Mouse (Mus musculus) adipocyte (in vitro differentiated cells): Measurements from ENCODE around the gene Usp46.

ENCODE experiments used
- DNase-seq: peaks from one replicate; pipeline ENCODE4 v3.0.0-alpha.2; 2016; ENCODE audit warnings: low spot score

Usp46 gene

DNA sequence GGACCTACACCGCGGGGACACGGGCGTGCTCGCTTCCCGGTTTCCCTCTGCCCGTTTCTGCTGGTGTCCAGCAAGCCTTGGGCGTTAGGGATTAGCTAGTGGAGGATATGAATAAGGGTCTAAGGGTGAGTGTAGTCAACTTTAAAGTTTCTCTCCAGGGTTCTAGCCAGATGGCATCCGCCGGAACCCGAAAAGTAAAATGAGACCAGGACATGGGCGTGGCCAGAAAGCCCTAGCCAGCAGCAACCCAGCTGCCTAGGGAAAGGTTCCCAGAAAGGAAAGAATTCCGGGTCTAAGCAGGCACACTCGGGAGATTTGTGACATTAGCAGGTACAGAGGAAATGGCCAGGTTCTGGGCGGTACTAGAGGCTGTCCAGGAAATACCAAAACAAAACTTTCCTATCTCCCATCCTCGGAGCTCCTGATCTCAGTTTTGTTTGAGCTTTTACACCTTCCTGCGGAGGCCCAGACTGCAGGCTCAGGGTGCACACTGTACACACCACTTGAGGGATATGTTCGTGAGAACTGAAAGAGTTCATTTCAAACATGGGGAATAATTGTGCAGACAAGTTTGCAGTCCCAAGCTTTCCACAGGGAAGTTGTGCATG is 587 bp upstream of the Usp46 start:
- peak; percentile 78 for DNase-seq

DNA sequence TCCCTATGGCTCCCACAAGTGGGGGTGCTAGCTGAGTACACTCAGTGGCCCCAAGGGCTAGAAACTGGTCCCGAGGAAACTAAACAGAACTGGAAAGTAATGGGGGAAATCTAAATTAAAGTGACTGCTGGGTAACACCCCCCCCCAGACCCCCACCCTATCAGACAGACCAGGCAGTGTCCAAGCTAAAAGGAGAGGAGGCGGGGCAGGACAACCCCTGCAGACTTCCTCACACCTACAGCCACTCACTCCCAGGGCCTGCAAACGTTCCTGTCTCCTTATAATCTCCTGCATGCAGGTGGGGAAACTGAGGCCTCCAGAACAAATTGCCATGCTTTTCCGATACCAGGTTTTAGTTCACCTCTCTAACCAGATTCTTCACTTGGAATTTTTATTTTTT is 885 bp downstream of the Usp46 start:
- DNase-seq = no peak

DNA sequence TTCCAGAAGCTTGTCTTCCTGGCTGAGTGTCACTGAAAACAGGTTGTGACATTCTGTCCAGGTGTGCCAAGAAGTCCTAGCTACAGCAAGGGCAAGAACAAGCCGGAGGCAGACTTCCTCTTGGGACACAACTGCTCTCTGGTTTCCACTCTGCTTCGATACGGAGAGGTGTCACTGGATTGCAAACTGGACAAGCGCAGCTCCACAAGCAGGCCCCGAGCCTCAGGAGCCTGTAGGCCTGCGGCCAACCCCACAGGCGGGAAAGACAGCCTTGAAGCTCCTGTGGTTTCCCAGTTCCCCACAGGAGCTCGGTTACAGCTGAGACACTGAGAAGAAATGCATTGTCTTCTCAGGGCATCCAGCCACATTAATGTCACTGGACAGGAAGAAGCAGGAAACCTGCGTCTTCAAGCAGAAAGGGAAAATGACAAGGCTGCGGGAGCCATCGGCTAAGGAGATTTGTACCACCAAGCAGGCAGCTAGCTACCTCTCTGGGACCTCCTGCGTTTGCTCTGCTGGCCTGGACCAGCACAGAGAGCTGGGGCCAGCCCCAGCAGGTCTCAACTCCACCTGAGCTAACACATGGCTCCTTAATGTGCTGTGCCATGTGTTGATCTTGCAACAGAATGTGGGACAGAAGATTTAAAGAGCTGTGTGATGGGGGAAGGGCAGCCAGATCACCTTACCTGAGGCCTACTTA is 1.7 kb downstream of the Usp46 start:
- peak; percentile 36 for DNase-seq

DNA sequence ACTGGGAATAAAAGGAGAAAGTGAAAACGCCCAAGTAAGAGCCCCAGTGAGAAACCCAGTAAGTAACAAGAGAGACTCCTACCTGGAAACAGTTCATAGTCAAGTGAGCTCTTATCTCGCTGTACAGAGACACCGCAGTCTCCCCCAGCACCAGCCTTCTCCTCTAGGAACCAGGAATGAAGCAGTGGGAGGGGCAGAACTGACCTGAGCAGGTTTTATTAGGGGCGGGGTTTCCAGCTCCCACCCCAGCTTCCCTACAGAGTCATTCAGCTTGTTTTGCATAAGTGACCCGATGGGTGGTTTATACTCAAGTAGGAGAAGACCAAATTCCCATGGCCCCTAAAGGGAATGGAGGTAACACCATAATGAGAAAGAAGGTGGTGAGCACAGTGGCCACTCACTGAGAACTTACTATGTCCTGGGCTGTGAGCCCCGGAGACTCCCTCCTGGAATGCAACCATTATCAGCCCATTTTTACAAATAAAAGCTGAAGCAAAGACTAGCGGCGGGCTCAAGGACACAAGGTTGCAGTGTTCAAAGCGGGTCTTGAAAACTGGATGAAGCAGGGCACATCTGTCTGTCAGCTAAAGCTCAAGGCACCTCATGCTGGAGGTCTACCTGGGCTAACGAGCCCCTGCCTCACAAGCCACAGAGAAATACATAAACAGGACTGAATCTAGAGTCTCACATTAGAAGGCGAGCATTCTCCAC is 2.5 kb downstream of the Usp46 start:
- no peak for DNase-seq

DNA sequence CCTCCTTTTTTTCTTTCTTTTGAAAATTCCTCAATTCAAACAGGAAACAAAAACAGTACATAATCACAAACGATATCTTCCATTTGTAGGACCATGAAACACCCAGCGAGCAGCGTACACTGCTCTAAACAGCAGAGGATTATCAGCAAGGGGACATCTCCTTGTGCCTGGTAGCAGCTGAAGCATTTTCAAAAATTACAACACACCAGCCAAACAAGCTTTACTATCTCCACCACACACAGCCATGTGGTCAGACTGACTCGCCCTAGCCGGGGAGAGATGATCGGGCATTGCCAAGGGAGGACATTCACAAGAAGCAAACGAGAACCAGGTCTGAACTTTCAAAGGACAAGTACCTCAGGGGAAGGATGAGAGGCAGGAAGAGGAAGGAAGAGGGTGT is 3.4 kb downstream of the Usp46 start:
- DNase-seq = no peak

DNA sequence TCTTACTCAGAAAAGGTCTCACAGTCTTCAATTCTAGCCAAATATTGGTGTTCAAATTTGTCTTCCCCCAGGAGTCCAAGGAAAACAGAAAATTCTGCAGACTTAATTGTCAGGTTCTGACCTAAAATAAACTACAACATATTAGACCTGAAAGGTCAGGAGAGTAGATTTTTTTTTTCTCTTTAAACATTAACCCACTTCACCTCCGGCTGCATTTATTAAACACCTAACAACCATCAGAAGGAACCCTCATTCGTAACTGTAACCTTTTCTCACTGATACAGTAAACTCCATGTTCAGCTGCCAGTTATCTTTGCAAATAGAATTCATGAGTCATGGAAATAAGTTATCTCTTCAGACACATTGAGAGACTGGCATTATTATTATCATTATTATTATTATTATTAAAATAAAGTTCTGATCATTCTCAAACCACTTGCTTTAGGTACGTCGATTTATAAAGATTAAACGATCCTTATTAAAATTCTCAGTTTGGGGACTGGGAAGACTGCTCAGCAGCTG is 4.9 kb downstream of the Usp46 start:
- DNase-seq = no peak

DNA sequence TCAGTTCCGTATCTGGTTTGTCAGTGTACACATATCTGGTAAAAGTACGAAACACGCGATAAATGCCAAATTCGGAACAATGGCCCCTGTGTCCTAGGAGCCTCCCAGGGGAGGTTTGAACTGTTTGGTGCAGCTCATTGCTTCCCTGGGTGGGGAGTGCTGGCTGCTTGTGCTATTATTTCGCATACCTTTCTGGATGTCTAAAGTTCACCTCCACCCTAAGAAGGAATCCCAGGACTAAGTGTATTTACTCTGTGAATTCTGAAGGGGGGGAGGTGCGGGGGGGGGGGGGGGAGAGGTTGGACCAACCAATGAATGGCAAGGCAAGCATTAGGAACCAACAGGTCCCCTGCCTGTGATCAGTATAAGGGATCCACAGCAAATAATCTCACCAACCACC is 6.0 kb downstream of the Usp46 start:
- no peak for DNase-seq

DNA sequence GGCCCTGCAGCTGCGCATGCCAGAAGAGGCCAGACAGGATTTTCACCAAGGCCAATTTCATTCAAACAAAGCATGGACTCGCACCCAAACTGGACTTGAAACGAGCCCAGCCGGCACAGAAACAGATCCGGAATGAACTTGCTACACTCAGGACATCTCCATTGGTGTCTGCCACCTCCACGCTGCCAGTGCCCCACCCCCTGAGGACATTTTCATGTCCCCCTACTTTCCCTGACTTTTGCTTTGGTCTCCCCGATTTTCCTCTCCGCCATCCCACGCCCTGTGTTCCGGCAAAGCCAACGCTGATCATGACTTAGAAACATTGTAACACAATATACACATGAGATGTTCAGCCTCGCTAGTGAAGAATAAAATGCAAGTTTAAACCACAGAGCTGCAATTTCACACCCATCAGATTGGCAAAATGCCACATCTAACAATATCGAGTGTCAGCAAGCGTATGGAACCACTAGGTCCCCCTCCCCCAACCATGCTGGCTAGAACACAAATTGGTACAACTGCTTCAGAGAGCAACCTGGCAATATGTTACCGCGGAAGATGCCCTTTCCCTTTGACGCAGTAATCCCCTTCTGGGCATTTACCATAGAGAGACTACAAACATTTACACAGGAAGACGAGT is 6.7 kb downstream of the Usp46 start:
- DNase-seq = no peak

DNA sequence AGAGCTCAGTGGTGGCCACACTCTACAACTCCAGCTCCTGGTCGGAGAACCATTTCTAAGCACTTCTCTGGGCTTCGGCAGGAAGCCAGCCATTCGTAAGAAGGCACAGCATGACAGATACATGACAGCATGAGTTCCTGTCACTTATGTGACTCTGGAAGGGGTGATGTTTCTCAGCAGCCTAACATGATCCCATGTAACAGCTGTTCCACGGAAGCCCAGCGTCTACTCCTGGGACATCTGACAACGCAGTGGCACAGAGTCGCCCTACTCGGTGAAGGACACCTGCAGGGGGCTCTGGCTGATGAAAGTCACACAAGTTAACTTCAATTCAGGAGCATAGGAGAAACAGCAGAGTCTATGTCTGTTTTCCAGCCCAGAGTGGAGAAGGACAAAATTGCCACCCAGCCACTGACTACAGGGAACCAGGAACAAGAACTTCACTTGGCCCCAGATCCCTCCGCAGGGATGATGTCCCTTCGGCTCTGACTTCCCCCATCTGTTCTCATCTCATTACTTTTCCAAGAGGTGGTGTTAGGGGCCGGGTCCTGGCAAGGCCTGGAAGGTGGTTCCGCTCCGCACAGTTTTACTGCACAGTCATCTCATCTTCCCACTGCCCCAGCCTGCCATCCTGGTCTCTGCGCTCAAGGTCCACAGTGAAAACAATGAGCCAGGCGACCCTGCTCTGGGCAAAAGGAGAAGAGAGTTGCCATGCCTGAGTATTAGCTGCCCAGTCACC is 15.9 kb downstream of the Usp46 start:
- no peak for DNase-seq

DNA sequence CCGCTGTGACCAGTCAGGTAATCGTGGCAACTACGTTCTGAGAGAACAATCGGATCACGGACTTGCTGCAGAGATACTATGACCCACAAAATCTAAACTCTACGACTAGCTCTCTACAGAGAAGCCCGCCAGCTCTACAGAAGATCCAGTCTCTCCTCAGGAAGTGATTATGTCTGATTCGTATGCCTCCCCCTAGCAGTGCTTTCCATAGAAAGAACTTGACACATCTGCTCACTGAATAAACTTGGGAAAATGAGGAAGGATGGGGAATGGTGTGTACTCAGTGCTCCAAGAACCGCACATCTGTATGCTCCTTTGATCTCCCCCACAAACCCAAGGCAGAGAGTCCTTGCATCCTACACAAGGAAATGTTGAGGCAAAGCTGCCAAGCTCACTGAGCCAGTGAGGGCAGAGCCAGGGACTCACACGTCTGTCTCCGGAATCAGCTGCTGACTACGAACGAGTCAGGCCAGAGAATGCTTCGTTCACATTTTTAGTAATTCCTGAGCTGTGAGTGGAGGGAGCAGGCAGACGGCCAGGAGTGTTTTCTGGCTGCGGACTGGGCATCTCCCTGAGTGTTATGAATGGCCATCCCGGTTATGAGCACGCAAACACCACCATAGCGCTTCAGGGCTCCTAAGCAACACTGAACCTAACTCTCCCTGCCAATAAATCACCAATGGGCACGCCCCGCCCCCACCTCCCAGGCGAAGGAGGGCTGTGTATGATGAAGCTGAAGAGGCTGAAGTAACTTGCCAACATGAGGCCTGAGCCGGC is 16.6 kb downstream of the Usp46 start:
- peak; percentile 43 for DNase-seq

DNA sequence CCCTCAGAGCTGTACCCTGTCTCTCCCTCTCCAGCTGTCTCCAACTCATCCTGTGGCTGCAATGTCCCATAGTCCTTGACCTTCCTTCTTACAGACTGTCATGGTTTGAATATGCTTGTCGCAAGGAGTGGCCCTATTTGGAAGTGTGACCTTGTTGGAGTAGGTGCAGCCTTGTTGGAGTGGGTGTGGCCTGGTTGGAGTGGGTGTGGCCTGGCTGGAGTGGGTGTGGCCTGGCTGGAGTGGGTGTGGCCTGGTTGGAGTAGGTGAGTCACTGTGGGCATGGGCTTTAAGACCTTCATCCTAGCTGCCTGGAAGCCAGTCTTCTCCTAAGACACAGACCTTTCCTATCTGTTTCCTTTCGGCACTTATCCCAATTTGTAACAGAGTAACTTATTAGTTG is 17.3 kb downstream of the Usp46 start:
- DNase-seq = no peak

DNA sequence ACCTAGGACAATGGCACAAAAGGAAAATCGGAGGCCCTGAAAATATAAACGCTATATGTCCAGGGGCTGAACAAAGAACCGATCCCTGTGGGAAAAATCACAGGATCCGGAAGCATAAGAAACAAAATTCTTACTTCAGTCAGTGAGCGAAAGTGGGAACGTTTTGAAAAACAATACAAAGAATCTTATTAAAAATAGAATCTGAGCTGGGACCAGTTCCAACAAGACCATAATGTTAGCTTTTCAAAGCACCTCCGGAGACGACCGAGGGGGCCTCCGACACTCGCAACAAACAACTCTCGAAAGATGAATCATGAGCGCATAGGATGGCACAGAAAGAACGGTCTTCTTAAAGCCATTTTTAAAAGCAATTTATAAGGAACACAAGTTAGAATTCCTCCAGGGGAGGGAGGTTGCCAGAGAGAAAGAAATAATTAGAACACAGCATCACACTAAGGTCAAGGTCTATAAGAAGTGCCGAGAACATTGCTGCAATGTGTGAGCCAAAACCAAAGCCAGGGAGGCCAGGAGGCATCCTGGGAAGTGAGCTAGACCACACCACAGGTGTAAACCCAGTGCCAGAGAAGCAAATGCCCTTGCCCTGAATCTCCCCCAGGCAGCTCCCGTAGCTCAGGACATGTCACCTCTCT is 19.3 kb downstream of the Usp46 start:
- no peak for DNase-seq

DNA sequence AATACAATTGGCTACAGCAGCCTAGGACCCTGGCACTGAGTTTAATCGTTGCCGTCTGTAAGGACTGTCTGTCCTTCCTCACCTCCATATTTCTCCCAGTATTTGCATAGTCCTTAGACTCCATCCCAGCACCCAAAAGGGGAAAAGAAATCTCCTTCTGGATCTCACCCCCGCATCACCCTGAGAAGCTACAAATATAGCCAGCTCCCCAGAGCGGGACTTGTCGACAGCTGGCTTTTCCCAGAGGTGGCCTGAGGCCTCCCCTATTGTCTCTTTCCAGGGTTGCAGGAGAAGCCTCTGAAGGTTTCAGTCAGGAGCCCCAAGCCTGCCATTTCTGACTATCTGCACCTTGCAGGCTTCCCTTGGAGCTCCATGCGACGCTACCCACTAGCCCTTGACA is 23.6 kb downstream of the Usp46 start:
- DNase-seq = no peak

DNA sequence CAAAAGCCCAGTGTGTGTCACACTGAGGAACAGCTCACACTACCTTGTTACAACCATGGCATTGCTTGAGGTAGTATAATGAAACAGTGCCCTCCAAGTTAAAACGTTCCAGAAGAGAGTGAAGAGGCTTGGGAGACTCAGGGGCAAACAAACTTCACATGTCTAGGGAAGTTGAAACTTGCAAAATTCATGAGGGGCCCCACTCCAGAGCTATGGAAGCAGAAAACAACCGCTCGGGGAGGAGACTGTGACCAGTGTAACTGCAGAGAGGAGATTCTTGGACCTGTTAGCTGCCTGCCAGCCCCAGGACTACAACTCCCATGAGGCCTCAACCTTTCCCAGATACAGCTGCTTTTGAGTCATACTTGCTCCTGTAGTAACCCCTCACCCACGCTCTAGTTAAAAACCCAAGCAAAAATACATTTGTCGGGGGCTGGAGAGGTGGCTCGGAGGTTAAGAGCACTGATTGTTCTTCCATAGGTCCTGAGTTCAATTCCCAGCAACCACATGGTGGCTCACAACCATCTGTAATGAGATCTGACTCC is 25.4 kb downstream of the Usp46 start:
- DNase-seq = peak; percentile 64

DNA sequence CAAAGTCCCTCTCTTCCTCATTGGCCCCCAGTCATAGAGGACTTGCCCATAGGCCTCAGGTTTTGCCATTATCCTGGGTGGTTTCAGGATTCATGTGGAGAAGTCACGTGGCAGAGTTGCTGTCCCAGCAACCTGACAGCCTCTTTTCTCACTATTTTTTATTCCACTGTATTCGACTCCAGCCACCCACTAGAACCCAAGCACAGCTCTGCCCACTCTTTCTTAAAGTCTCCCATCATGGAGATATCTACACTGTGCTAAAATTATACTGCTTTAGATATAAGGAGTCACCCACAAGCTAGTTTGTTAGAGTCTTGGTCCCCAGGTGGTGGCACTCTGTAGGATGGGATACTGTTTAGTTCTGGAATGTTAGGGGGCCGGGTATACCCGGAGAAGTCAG is 27.7 kb downstream of the Usp46 start:
- no peak for DNase-seq

DNA sequence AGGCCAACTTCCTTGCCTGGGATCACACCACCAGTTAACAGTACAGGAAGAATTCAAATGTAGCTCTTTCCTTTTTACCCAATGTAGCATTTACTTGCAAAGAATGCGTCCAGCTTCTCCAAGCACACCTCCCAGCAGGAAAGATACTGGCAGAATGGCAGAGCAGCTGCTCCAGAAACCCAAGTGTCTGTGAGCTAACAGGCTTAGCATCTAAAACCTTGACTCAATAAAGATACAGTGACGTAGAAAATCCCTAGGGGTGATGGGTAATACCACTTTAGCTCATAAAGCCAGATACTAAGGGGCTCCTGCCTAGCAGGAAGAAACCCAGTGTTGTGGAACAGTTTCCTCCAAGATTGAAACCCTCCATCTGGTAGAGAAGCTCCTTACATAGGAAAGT is 32.8 kb downstream of the Usp46 start:
- no peak for DNase-seq

DNA sequence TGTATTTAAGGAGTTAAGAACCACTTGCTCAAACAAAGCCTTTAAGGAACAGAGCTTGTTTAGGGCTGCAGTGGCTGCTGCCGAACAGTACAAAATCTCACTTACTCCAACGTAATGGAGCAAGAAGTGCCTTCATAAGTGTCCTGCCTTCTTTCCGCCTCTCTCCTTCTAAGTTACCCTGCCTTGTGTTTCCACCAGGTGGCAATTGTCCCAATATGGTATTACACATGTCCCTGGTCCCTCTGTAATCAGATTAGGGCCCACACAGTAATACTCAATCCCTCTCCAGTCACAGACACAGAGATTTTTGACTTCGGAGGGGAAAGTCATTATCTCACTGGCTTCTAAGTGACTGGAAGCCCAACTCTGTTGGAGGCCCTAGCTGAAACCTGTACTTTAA is 34.1 kb downstream of the Usp46 start:
- DNase-seq = no peak

DNA sequence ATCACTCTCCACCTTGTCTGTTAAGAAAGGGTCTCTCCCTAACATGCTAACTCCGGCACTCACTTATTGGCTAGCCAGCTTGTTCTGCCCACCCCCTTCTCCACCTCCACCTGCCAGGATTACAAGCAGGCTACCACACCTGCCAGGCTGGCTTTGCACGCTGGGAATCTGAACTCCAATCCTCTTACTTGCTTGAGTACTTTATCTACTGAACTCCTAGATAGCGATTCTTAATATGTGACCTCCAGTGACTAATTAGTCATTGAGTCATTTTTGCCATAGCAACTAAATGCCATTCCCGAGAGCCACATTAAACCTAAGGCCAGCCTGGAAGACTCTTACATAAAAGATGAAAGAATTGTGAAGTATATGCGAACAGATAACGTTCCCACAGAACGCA is 38.4 kb downstream of the Usp46 start:
- DNase-seq = no peak

DNA sequence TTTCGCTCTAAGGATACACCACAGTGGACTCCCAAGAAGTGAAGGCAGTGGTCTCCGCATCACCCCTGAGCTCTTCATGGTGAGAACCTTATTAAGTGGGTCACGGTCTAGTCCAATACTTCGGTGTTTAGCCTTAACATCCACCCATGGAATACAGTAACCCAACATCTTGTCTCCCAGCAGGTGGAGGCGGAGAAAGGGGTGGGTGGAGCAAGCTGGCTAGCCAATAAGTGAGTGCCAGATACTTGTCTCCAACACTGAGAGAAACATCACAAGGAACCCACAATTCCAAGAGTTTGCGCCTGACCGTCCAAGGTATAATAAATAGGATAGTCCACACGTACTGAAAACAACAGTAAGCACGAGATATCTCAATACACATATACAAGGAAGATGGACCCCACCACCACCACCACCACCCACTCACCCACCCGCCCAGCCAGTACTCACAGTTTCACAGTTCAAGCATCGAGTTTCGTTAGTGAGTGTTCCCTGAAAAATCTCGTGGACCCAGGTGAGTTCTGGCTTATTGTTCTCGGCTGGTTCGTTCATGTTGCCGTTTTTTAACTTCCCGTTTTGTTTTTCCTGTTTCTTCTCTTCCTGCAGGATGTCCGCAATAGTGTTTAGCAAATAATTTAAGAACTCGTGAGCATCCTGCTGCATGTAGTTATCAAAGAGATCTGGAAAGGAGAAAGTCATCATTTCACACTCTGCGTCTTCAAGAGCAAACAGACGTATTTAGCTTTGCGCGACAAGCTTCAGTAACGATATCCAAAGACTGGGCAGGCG is 39.3 kb downstream of the Usp46 start:
- no peak for DNase-seq

DNA sequence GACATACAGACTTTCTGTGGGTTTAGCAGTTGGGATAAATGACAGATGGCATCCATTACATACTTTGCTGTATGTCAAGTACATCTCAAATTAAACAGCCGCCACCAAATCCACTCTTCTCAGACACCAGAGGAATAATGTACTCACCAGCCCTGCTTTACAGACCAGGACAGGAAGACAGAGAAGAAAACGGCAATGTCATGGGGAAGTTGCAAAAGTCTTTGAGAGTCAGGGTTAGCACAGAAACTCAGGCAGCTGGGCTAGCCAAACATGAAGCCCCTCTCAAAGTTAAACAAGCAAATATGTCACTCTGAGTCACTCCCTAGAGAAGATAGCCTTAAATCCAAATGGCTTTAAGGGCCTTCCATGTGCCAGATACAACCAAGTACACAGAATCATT is 40.0 kb downstream of the Usp46 start:
- DNase-seq = no peak
